Mouse (Mus musculus) neutrophil, adult 65 days (primary cell): ENCODE measurements around the gene Itpripl2. TPM values are rescaled to one million over a fixed set of nuclear protein-coding genes. Genes with fewer than 3 reads are reported as not detected.

Experiments
- total RNA-seq: library from RNA; stranded (reverse); gene quantifications from 2 replicates; pipeline ENCODE4 v1.2.4, GENCODE M21; 2023

Itpripl2 gene
- total RNA-seq, result 33.8 and 38.4 TPM in 2 replicates

DNA sequence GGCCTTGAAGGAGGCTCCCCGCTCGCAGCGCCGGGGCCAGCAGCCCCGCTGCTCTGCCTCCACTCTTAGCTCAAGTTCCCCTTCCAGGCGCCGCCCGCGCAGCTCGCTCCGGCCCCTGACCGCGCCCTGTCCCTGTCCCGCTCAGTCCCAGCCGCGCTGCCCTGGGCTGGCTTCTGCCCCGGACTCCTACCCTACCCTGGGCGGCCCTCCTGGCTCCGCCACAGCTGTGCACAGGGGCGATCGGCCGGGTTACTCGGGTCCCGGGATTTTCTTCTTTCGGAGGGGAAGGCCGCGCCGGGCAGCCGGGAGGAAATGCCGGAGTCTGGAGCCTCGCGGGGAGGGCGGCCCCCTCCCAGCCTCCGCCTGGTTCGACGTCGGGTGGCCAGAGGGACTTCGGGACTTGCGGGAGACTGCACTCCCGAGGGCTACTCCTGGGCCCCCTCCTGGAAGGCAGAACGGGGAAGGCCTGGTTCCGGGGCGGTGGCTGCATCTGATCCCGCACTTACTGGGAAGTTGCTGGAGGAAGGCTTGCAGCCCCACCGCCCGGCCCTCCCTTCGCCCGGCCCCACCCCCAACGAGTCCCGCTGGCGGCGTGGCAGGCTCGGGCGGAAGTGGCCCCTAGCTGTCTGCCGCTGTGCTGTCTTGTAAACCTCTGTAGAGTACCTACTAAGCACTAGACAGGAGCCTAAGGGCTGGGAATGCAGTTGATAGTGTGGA lies at the start of gene Itpripl2:
Gene Itpripl2, minus strand, starts transcription at position 545 of the 717 bp plus-strand sequence.

GRCm38 (mm10) chr7:118533178-118533578 lies 41.4 kb upstream of the Itpripl2 start, which contains the start of gene Coq7:
Coq7 (minus strand) TSS chr7:118533356.

GRCm38 (mm10) chr7:118448134-118448967 lies 43.4 kb downstream of the Itpripl2 start, which contains the start of gene Syt17:
Syt17 (minus strand) TSS chr7:118448222.

Other genes starting within 250 kb of the Itpripl2 start
- gene Smg1, start 248.3 kb downstream of the Itpripl2 start, total RNA-seq, result 89.2 and 146 TPM in 2 replicates
- gene Syt17, start 43.8 kb downstream of the Itpripl2 start, total RNA-seq, result not detected in 2 replicates
- gene Coq7, start 41.4 kb upstream of the Itpripl2 start, total RNA-seq, result 5.3 and 10.2 TPM in 2 replicates
- 0.57 and 0.85 TPM in 2 replicates for gene Tmc7, start 92.8 kb upstream of the Itpripl2 start, total RNA-seq
- not detected in 2 replicates for gene Tmc5, start 105.3 kb upstream of the Itpripl2 start, total RNA-seq
- 49.9 and 53.1 TPM in 2 replicates for gene Gde1, start 213.8 kb upstream of the Itpripl2 start, total RNA-seq
- 7.3 and 9.2 TPM in 2 replicates for gene Ccp110, start 220.6 kb upstream of the Itpripl2 start, total RNA-seq
- 51.1 and 54.0 TPM in 2 replicates for gene Vps35l, start 248.3 kb upstream of the Itpripl2 start, total RNA-seq